Mouse (Mus musculus): ENCODE results near the gene Gm45234. TPM values are rescaled to one million over a fixed set of nuclear protein-coding genes. Genes with fewer than 3 reads are reported as not detected.
A peak's percentile ranks its signal among the peaks of the same experiment; 100 is the strongest.

The Gm45234 gene
- total RNA-seq, 1 experiment = 0.13 TPM

DNA sequence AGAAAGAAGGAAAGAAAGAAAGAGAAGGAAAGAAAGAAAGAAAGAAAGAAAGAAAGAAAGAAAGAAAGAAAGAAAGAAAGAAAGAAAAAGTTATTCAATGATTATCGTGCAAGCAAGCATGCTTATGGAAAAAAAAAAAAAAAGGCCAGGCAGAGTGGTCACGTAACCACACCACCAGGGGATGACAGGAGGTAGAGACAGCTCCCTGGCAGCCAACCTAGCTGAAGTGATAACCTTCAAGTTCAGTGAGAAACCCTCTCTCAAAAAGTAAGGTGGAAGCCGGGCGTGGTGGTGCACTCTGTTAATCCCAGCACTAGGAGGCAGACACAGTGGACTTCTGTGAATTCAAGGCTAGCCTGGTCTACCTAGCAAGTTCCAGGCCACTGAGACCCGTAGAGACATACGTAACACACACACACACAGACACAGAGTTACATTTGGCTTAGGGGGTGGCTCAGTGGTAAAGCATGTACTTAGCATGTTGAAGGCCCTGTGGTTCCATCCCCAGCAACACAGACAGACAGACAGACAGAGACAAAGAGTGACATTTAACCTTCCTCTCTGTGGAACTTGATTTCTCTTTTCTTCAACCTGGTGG lies 32.8 kb downstream of the Gm45234 start:
- H3K9me3 ChIP-seq (ENCODE audit: control insufficient read depth, insufficient read depth, low read depth, low read length) = no peaks in the 10 kb centered on the region

DNA sequence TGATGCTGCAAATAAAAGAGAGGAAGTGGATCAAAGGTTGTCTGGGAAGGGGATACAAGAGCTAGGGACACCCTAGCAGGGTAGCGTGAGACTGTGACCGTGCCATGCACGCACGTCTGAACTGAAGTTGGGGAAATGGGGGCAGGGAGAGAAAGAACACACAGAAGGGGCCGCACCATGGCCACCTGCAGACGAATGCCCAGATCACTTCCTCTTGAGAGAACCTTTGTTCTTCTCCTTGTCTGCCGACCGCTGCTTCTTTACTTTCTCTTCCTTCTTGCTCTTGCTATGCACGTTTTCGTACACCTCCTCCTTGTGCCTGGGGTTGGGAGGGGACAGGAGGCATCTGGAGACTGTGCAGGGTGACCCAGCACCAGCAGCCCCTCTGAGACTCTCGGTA lies 34.9 kb downstream of the Gm45234 start:
- in situ Hi-C loops (cut with MboI; ENCODE audit: low sequenced_read_pairs in 2 of 2, unreplicated experiment in 2 of 2) = no loop called here
- H3K4me3 ChIP-seq (ENCODE audit: insufficient read depth in 1 of 2, low read depth in 1 of 2, low read length in 2 of 2, poor library complexity in 1 of 2, severe bottlenecking in 1 of 2) = no peak overlapping the region
- no peak for DNase-seq (ENCODE audit: low read depth, low spot score)
- H3K27ac ChIP-seq (ENCODE audit: insufficient read depth, low read depth, low read length, poor library complexity, severe bottlenecking) = no peak overlapping the region
- H3K36me3 ChIP-seq (ENCODE audit: control insufficient read depth, insufficient read depth, low read length, poor library complexity, severe bottlenecking) = peaks cover 13% of the 10 kb centered on the region
- peaks cover 0 to 14% of the 10 kb centered on the region in 2 experiments; a peak in 3 of 4 replicates for H3K4me1 ChIP-seq (ENCODE audit: control insufficient read depth in 2 of 2, insufficient read depth in 2 of 2, low read length in 2 of 2, poor library complexity in 1 of 2)
- no peak overlapping the region for H3K9ac ChIP-seq (ENCODE audit: insufficient read depth, low read depth, low read length, poor library complexity, severe bottlenecking)
- TF ChIP-seq HCFC1 (IDR thresholded peaks at IDR 0.05; ENCODE audit: borderline replicate concordance, insufficient read depth, low read length) (no peak), CHD2 (IDR thresholded peaks at IDR 0.05; ENCODE audit: low read depth, low read length) (no peak), MAFK (IDR thresholded peaks at IDR 0.05; ENCODE audit: insufficient read depth, low read depth, low read length) (no peak), ZNF384 (IDR thresholded peaks at IDR 0.05; ENCODE audit: low read depth, low read length) (no peak), ZC3H11A (IDR thresholded peaks at IDR 0.05; ENCODE audit: borderline replicate concordance, low read depth, low read length) (no peak)
- no peaks in the 10 kb centered on the region for H3K9me3 ChIP-seq (ENCODE audit: control insufficient read depth, insufficient read depth, low read depth, low read length)

More for the DNA sequence above, 32.8 kb downstream of the Gm45234 start:
- Histone ChIP-seq H3K4me3 (ENCODE audit: insufficient read depth in 1 of 2, low read depth in 1 of 2, low read length in 2 of 2, poor library complexity in 1 of 2, severe bottlenecking in 1 of 2) (no peak overlapping the region), H3K36me3 (ENCODE audit: control insufficient read depth, insufficient read depth, low read length, poor library complexity, severe bottlenecking) (no peaks in the 10 kb centered on the region), H3K9ac (ENCODE audit: insufficient read depth, low read depth, low read length, poor library complexity, severe bottlenecking) (no peak overlapping the region), H3K27ac (ENCODE audit: insufficient read depth, low read depth, low read length, poor library complexity, severe bottlenecking) (no peak overlapping the region), H3K4me1 (ENCODE audit: control insufficient read depth in 2 of 2, insufficient read depth in 2 of 2, low read length in 2 of 2, poor library complexity in 1 of 2) (peaks cover 0 to 8% of the 10 kb centered on the region in 2 experiments; a peak in 2 of 4 replicates)
- TF ChIP-seq HCFC1 (IDR thresholded peaks at IDR 0.05; ENCODE audit: borderline replicate concordance, insufficient read depth, low read length) (no peak), MAFK (IDR thresholded peaks at IDR 0.05; ENCODE audit: insufficient read depth, low read depth, low read length) (no peak), CHD2 (IDR thresholded peaks at IDR 0.05; ENCODE audit: low read depth, low read length) (no peak), ZC3H11A (IDR thresholded peaks at IDR 0.05; ENCODE audit: borderline replicate concordance, low read depth, low read length) (no peak), ZNF384 (IDR thresholded peaks at IDR 0.05; ENCODE audit: low read depth, low read length) (no peak)
- in situ Hi-C loops (cut with MboI; ENCODE audit: low sequenced_read_pairs in 2 of 2, unreplicated experiment in 2 of 2) = no loop called here
- no peak for DNase-seq (ENCODE audit: low read depth, low spot score)

- no peaks in the 10 kb centered on the region for H3K9me3 ChIP-seq (ENCODE audit: control insufficient read depth, insufficient read depth, low read depth, low read length)
- in situ Hi-C loops (cut with MboI; ENCODE audit: low sequenced_read_pairs in 2 of 2, unreplicated experiment in 2 of 2) = no loop called here
- H3K9ac ChIP-seq (ENCODE audit: insufficient read depth, low read depth, low read length, poor library complexity, severe bottlenecking) = peak overlapping the region; percentile 62
- H3K27ac ChIP-seq (ENCODE audit: insufficient read depth, low read depth, low read length, poor library complexity, severe bottlenecking) = peak overlapping the region; percentile 17; the same call in 1 of the 2 replicates
- no peak for DNase-seq (ENCODE audit: low read depth, low spot score)
- TF ChIP-seq ZNF384 (IDR thresholded peaks at IDR 0.05; ENCODE audit: low read depth, low read length) = no peak
- TF ChIP-seq CHD2 (IDR thresholded peaks at IDR 0.05; ENCODE audit: low read depth, low read length) = no peak
- TF ChIP-seq ZC3H11A (IDR thresholded peaks at IDR 0.05; ENCODE audit: borderline replicate concordance, low read depth, low read length) = no peak
- TF ChIP-seq MAFK (IDR thresholded peaks at IDR 0.05; ENCODE audit: insufficient read depth, low read depth, low read length) = no peak
- TF ChIP-seq HCFC1 (IDR thresholded peaks at IDR 0.05; ENCODE audit: borderline replicate concordance, insufficient read depth, low read length) = no peak
- H3K4me1 ChIP-seq (ENCODE audit: control insufficient read depth in 2 of 2, insufficient read depth in 2 of 2, low read length in 2 of 2, poor library complexity in 1 of 2) = peaks cover 0 to 20% of the 10 kb centered on the region in 2 experiments; a peak in 3 of 4 replicates
- peak overlapping the region in 1 of 2 experiments; percentile 64; a peak in 3 of 4 replicates for H3K4me3 ChIP-seq (ENCODE audit: insufficient read depth in 1 of 2, low read depth in 1 of 2, low read length in 2 of 2, poor library complexity in 1 of 2, severe bottlenecking in 1 of 2)
- H3K36me3 ChIP-seq (ENCODE audit: control insufficient read depth, insufficient read depth, low read length, poor library complexity, severe bottlenecking) = peaks cover 27% of the 10 kb centered on the region
Observed at GRCm38 (mm10) chr6:124719354-124719978, 36.4 kb downstream of the Gm45234 start.

DNA sequence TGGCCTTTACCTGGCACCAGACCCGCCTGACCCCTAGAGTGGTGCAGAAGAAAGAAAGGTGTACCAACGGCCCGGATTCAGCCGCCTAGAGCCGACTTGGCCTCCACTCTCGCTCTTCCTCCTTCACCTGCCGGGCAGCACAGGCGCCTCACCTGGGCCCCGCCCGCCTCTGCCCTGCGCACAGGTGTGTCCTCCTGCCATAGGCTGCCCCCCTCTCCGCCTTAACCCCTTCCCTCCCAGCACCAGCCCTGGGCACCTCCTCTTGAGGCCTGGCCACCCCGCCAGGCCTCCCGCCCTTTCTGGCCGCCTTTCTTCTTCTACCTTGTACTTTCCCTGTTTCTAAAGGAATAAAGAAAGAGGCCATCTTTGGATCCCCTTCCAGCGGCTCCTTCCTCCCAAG lies 37.1 kb downstream of the Gm45234 start:
- Histone ChIP-seq H3K9me3 (ENCODE audit: control insufficient read depth, insufficient read depth, low read depth, low read length) (no peaks in the 10 kb centered on the region), H3K9ac (ENCODE audit: insufficient read depth, low read depth, low read length, poor library complexity, severe bottlenecking) (peak overlapping the region; percentile 62)
- in situ Hi-C loops (cut with MboI; ENCODE audit: low sequenced_read_pairs in 2 of 2, unreplicated experiment in 2 of 2) = no loop called here

More for the DNA sequence above, 37.1 kb downstream of the Gm45234 start:
- peaks cover 34% of the 10 kb centered on the region for H3K36me3 ChIP-seq (ENCODE audit: control insufficient read depth, insufficient read depth, low read length, poor library complexity, severe bottlenecking)
- H3K27ac ChIP-seq (ENCODE audit: insufficient read depth, low read depth, low read length, poor library complexity, severe bottlenecking) = peak overlapping the region; percentile 17; the same call in 1 of the 2 replicates
- H3K4me3 ChIP-seq (ENCODE audit: insufficient read depth in 1 of 2, low read depth in 1 of 2, low read length in 2 of 2, poor library complexity in 1 of 2, severe bottlenecking in 1 of 2) = peak overlapping the region; percentile 55 to 64
- no peak for DNase-seq (ENCODE audit: low read depth, low spot score)
- TF ChIP-seq HCFC1 (IDR thresholded peaks at IDR 0.05; ENCODE audit: borderline replicate concordance, insufficient read depth, low read length) (no peak), CHD2 (IDR thresholded peaks at IDR 0.05; ENCODE audit: low read depth, low read length) (no peak), ZC3H11A (IDR thresholded peaks at IDR 0.05; ENCODE audit: borderline replicate concordance, low read depth, low read length) (no peak), ZNF384 (IDR thresholded peaks at IDR 0.05; ENCODE audit: low read depth, low read length) (no peak), MAFK (IDR thresholded peaks at IDR 0.05; ENCODE audit: insufficient read depth, low read depth, low read length) (no peak)
- H3K4me1 ChIP-seq (ENCODE audit: control insufficient read depth in 2 of 2, insufficient read depth in 2 of 2, low read length in 2 of 2, poor library complexity in 1 of 2) = peaks cover 0 to 20% of the 10 kb centered on the region in 2 experiments; a peak in 3 of 4 replicates

Measured in ES-E14 (cell line).